Mouse (Mus musculus): Measurements from ENCODE around the gene Psmb3. TPM values are rescaled to one million over a fixed set of nuclear protein-coding genes. Genes with fewer than 3 reads are reported as not detected.

Gene Psmb3
- total and polyA plus RNA-seq, 3 experiments, result 560 to 1,251 (median 863) TPM

GRCm38 (mm10) chr11:97697199-97697890 lies 5.9 kb upstream of the Psmb3 start:
- no peak for DNase-seq (ENCODE audit: extremely low read depth)
- no peak overlapping the region for H3K9ac ChIP-seq (ENCODE audit: insufficient read depth, low read depth)
- no peaks in the 10 kb centered on the region; the same call in 1 of the 2 replicates for H3K79me2 ChIP-seq (replicated peaks; ENCODE audit: control insufficient read depth, extremely low read depth, insufficient read depth, poor library complexity, severe bottlenecking)
- no peak overlapping the region for H3K4me3 ChIP-seq (replicated peaks in 1 of 3; ENCODE audit: low read depth in 2 of 3, low read length in 2 of 3, poor library complexity in 1 of 3)
- no peak overlapping the region for H3K4me2 ChIP-seq (ENCODE audit: insufficient read depth, low read depth, poor library complexity, severe bottlenecking)
- 0 out of 2 replicates have a peak, but pooled peaks have one; percentile 34 for TF ChIP-seq TBP (conservative IDR thresholded peaks at IDR 0.05; ENCODE audit: low read depth, low read length)
- no peak for TF ChIP-seq NELFE (IDR thresholded peaks at IDR 0.05; ENCODE audit: low read depth, low read length)
- TF ChIP-seq POLR2AphosphoS2 (IDR thresholded peaks at IDR 0.05; ENCODE audit: low read depth, low read length), result no peak
- no peaks in the 10 kb centered on the region for H3K9me3 ChIP-seq (replicated peaks; ENCODE audit: low read length)
- in situ Hi-C loops (cut with MboI; ENCODE audit: low pct_ligation_motif_present, low pct_unique_long_range_greater_than_20kb, low sequenced_read_pairs) (loop anchor here (5.0 kb wide), 1 partner anchor 65 kb away; no protein-coding TSS in a partner anchor), dilution Hi-C loops (cut with MboI; ENCODE audit: extremely low pct_ligation_motif_present, extremely low pct_unique_long_range_greater_than_20kb, low sequenced_read_pairs) (no loop called here)
- no peak overlapping the region for H3K27ac ChIP-seq (ENCODE audit: insufficient read depth, low read depth)
- H3K27me3 ChIP-seq (replicated peaks), result peaks cover 21% of the 10 kb centered on the region
- peaks cover 9 to 40% of the 10 kb centered on the region in 2 experiments for H3K4me1 ChIP-seq (ENCODE audit: control insufficient read depth in 1 of 2, insufficient read depth in 2 of 2)
- peaks cover 10 to 24% of the 10 kb centered on the region in 2 experiments for H3K36me3 ChIP-seq (replicated peaks in 1 of 2; ENCODE audit: control insufficient read depth in 1 of 2, insufficient read depth in 1 of 2, low read length in 1 of 2)

- H3K4me3 ChIP-seq (replicated peaks in 1 of 3; ENCODE audit: low read depth in 2 of 3, low read length in 2 of 3, poor library complexity in 1 of 3), result peak overlapping the region; percentile 66 to 83 (median 72)
- H3K4me2 ChIP-seq (ENCODE audit: insufficient read depth, low read depth, poor library complexity, severe bottlenecking), result peak overlapping the region; percentile 46
- peaks cover 21% of the 10 kb centered on the region for H3K27me3 ChIP-seq (replicated peaks)
- H3K9me3 ChIP-seq (replicated peaks; ENCODE audit: low read length), result no peaks in the 10 kb centered on the region
- in situ Hi-C loops (cut with MboI; ENCODE audit: low pct_ligation_motif_present, low pct_unique_long_range_greater_than_20kb, low sequenced_read_pairs) (loop anchor here (5.0 kb wide), 1 partner anchor 66 kb away; no protein-coding TSS in a partner anchor), dilution Hi-C loops (cut with MboI; ENCODE audit: extremely low pct_ligation_motif_present, extremely low pct_unique_long_range_greater_than_20kb, low sequenced_read_pairs) (no loop called here)
- no peak for DNase-seq (ENCODE audit: extremely low read depth)
- TF ChIP-seq MAFK (IDR thresholded peaks at IDR 0.05; ENCODE audit: insufficient replicate concordance, low read length) (0 out of 2 replicates have a peak, but pooled peaks have one; percentile 6), BHLHE40 (IDR thresholded peaks at IDR 0.05; ENCODE audit: low read depth, low read length) (no peak)
- peaks cover 4 to 17% of the 10 kb centered on the region in 2 experiments for H3K36me3 ChIP-seq (replicated peaks in 1 of 2; ENCODE audit: control insufficient read depth in 1 of 2, insufficient read depth in 1 of 2, low read length in 1 of 2)
- H3K27ac ChIP-seq (ENCODE audit: insufficient read depth, low read depth), result no peak overlapping the region
- H3K9ac ChIP-seq (ENCODE audit: insufficient read depth, low read depth), result peak overlapping the region; percentile 84; the same call in 1 of the 2 replicates
- H3K79me2 ChIP-seq (replicated peaks; ENCODE audit: control insufficient read depth, extremely low read depth, insufficient read depth, poor library complexity, severe bottlenecking), result no peaks in the 10 kb centered on the region; the same call in 1 of the 2 replicates
- peaks cover 9 to 40% of the 10 kb centered on the region in 2 experiments for H3K4me1 ChIP-seq (ENCODE audit: control insufficient read depth in 1 of 2, insufficient read depth in 2 of 2)
Observed at GRCm38 (mm10) chr11:97697891-97698529, 5.2 kb upstream of the Psmb3 start.

GRCm38 (mm10) chr11:97698741-97699611 lies 4.2 kb upstream of the Psmb3 start:
- H3K36me3 ChIP-seq (replicated peaks in 1 of 2; ENCODE audit: control insufficient read depth in 1 of 2, insufficient read depth in 1 of 2, low read length in 1 of 2), result peaks cover 2 to 11% of the 10 kb centered on the region in 2 experiments
- in situ Hi-C loops (cut with MboI; ENCODE audit: low pct_ligation_motif_present, low pct_unique_long_range_greater_than_20kb, low sequenced_read_pairs) (loop anchor here (5.0 kb wide), 1 partner anchor 67 kb away; no protein-coding TSS in a partner anchor), dilution Hi-C loops (cut with MboI; ENCODE audit: extremely low pct_ligation_motif_present, extremely low pct_unique_long_range_greater_than_20kb, low sequenced_read_pairs) (no loop called here)
- H3K4me1 ChIP-seq (ENCODE audit: control insufficient read depth in 1 of 2, insufficient read depth in 2 of 2), result peaks cover 9 to 40% of the 10 kb centered on the region in 2 experiments
- peak overlapping the region; percentile 46 for H3K4me2 ChIP-seq (ENCODE audit: insufficient read depth, low read depth, poor library complexity, severe bottlenecking)
- H3K27ac ChIP-seq (ENCODE audit: insufficient read depth, low read depth), result peak overlapping the region; percentile 16; the same call in 1 of the 2 replicates
- no peaks in the 10 kb centered on the region for H3K9me3 ChIP-seq (replicated peaks; ENCODE audit: low read length)
- H3K9ac ChIP-seq (ENCODE audit: insufficient read depth, low read depth), result peak overlapping the region; percentile 84
- peaks cover 21% of the 10 kb centered on the region for H3K27me3 ChIP-seq (replicated peaks)
- no peak for DNase-seq (ENCODE audit: extremely low read depth)
- H3K79me2 ChIP-seq (replicated peaks; ENCODE audit: control insufficient read depth, extremely low read depth, insufficient read depth, poor library complexity, severe bottlenecking), result peaks cover 7% of the 10 kb centered on the region
- H3K4me3 ChIP-seq (replicated peaks in 1 of 3; ENCODE audit: low read depth in 2 of 3, low read length in 2 of 3, poor library complexity in 1 of 3), result peak overlapping the region; percentile 66 to 83 (median 72)
- TF ChIP-seq JUND (conservative IDR thresholded peaks at IDR 0.05; ENCODE audit: low read depth, low read length) (no peak), TCF12 (IDR thresholded peaks at IDR 0.05; ENCODE audit: low read depth, low read length) (no peak), TBP (conservative IDR thresholded peaks at IDR 0.05; ENCODE audit: low read depth, low read length) (no peak), JUN (IDR thresholded peaks at IDR 0.05; ENCODE audit: insufficient read depth, low read depth, low read length) (no peak), MAZ (IDR thresholded peaks at IDR 0.05; ENCODE audit: low read depth, low read length) (no peak; the same call in 1 of the 2 replicates), ZC3H11A (IDR thresholded peaks at IDR 0.05; ENCODE audit: low read depth, low read length) (no peak), MYC (IDR thresholded peaks at IDR 0.05; ENCODE audit: low read depth, low read length) (no peak), ZKSCAN1 (IDR thresholded peaks at IDR 0.05; ENCODE audit: borderline replicate concordance, low read depth, low read length) (no peak), BHLHE40 (IDR thresholded peaks at IDR 0.05; ENCODE audit: low read depth, low read length) (0 out of 2 replicates have a peak, but pooled peaks have one; percentile 23), RAD21 (IDR thresholded peaks at IDR 0.05; ENCODE audit: low read depth, low read length) (peak; percentile 35), HCFC1 (IDR thresholded peaks at IDR 0.05; ENCODE audit: low read depth, low read length) (no peak; the same call in 1 of the 2 replicates), MAFK (IDR thresholded peaks at IDR 0.05; ENCODE audit: insufficient replicate concordance, low read length) (no peak), KAT2A (IDR thresholded peaks at IDR 0.05; ENCODE audit: insufficient replicate concordance, low read length) (no peak), POLR2A (IDR thresholded peaks at IDR 0.05; ENCODE audit: low read depth, low read length) (peak; percentile 29; the same call in 1 of the 2 replicates), GABPA (IDR thresholded peaks at IDR 0.05; ENCODE audit: insufficient replicate concordance, low read depth, low read length) (no peak), ELF1 (IDR thresholded peaks at IDR 0.05; ENCODE audit: low read depth, low read length) (no peak), CHD2 (IDR thresholded peaks at IDR 0.05; ENCODE audit: low read length) (peak; percentile 75; the same call in 1 of the 2 replicates)

All from CH12.LX (cell line).